Mouse (Mus musculus) cerebellum, adult 2 months (tissue): ENCODE results near the gene Chil1. TPM values are rescaled to one million over a fixed set of nuclear protein-coding genes. Genes with fewer than 3 reads are reported as not detected.
A peak's percentile ranks its signal among the peaks of the same experiment; 100 is the strongest.

Source experiments
- DNase-seq, 2 experiments: peaks; one replicate each; pipeline ENCODE4 v3.0.0; 2021
- H3K27ac ChIP-seq: fragments of 200-500 bp; 2 replicates; pipeline ENCODE4 v1.5.1; 2012; ENCODE audit warnings: low read length, control low read depth, inconsistent platforms; ENCODE audit not compliant: insufficient read depth
- H3K27me3 ChIP-seq: fragments of 200-500 bp; 2 replicates; pipeline ENCODE4 v1.6.1; 2012; ENCODE audit warnings: inconsistent platforms, mild to moderate bottlenecking, low read length, moderate library complexity; ENCODE audit not compliant: control insufficient read depth, insufficient read depth
- H3K4me1 ChIP-seq: fragments of 200-500 bp; 2 replicates; pipeline ENCODE4 v1.6.1; 2011; ENCODE audit warnings: low read length; ENCODE audit not compliant: control insufficient read depth, insufficient read depth
- H3K4me3 ChIP-seq: fragments of 200-500 bp; replicated peaks from 2 replicates; pipeline ENCODE3; 2011; ENCODE audit warnings: mild to moderate bottlenecking, low read depth, low read length, control low read depth; ENCODE audit not compliant: insufficient read depth
- CTCF ChIP-seq: fragments of 200-500 bp; IDR thresholded peaks from 2 replicates; pipeline ENCODE4 v1.5.1; 2011; ENCODE audit warnings: low read depth, mild to moderate bottlenecking, control low read depth, low read length, moderate library complexity, borderline replicate concordance; ENCODE audit not compliant: insufficient read depth
- POLR2A ChIP-seq: fragments of 200-500 bp; IDR thresholded peaks from 2 replicates; pipeline ENCODE4 v1.6.1; 2011; ENCODE audit warnings: low read length, control low read depth, borderline replicate concordance; ENCODE audit not compliant: insufficient read depth
- WGBS: fragments of 180-500 bp; shearing (Covaris S2); methylation state at CpG from one replicate; pipeline ENCODE4 v1.1.7; 2018; 5-methylcytosine and 5-hydroxymethylcytosine counted together
- polyA plus RNA-seq: library from polyadenylated mRNA; depleted of rRNA; stranded (reverse); fragments of >200 nt; gene quantifications from 2 replicates; pipeline ENCODE4 v1.2.3, GENCODE M21; 2012

The Chil1 gene
- polyA plus RNA-seq, 1 experiment, result 24.2 TPM

DNA sequence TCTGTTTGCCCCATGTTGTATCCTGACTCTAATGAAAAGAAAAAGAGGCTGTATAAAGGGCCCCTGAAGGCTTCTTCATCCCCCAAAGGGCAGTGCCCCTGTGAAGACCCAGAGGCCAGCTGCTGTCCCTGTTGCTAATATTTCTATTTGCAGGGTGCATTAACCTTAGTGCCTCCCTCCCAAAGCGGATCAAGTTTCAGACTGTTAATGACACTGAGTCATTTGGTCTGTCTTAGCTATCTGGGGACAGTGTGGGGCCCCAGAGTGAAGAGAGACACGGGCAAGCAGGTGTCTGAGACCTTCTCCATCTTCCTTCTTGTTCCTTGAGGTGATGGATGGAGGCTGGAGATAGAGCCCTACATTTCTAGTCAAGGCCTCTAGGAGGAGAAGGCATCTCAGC is 13.1 kb downstream of the Chil1 start:
- Histone ChIP-seq H3K27me3 (no peaks in the 10 kb centered on the region), H3K4me3 (no peak overlapping the region), H3K4me1 (peaks cover 34% of the 10 kb centered on the region), H3K27ac (no peak overlapping the region; the same call in 1 of the 2 replicates)
- WGBS, result 76% methylated on average over 2 of the region's 2 CpGs
- peak; percentile 17 to 25 for DNase-seq
- TF ChIP-seq POLR2A (no peak), CTCF (no peak)

DNA sequence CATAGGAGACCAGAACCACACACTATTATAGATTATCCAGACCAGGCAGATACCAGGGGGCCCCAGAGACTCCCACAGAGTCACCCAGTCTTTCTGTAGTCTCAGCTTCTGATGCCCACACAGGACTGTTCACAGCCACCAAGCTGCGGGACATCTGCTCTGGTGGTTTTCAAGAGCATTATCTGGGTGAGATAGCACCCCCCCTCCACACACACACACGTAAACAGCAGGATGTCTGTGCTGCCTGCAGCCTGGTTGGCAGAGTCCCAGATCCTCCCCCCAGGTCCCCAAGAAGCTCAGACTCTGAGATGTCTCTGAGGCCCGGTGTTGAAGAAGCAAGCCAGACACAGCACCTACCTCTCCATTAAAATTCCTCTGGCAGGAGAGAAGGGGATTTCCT is 13.6 kb downstream of the Chil1 start:
- DNase-seq, result no peak
- 10% methylated on average over 3 of the region's 3 CpGs for WGBS

DNA sequence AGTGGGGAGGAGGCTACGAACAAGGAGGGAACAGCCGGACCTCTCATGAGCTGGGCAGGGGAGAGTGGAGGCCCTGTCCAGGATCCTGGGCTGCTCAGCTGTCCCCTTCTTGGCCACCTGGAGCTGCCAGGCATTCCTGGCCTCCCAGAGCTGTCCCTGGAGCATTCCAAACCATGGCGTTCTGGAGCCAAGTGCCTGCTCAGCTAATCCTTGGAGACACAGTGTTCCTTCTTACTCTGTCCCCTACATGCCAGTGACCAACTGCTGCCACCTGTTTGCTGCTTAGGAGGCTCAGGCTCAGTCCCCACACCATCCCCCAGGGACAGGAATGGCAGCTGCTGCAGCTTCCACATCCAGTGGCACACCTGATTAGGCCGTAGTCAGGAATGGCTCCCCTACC is 14.0 kb downstream of the Chil1 start:
- DNase-seq, result peak; percentile 74 to 80
- peak overlapping the region; percentile 66 for H3K27ac ChIP-seq
- H3K4me1 ChIP-seq, result peaks cover 34% of the 10 kb centered on the region
- 4% methylated on average over 4 of the region's 4 CpGs for WGBS
- no peak overlapping the region for H3K4me3 ChIP-seq
- H3K27me3 ChIP-seq, result no peaks in the 10 kb centered on the region
- TF ChIP-seq POLR2A, result no peak
- no peak for TF ChIP-seq CTCF

More for the DNA sequence above, 13.6 kb downstream of the Chil1 start:
- peaks cover 34% of the 10 kb centered on the region for H3K4me1 ChIP-seq
- 0 out of 2 replicates have a peak, but pooled peaks have one; percentile 10 for TF ChIP-seq CTCF
- no peak for TF ChIP-seq POLR2A
- H3K27ac ChIP-seq, result peak overlapping the region; percentile 66
- H3K4me3 ChIP-seq, result no peak overlapping the region
- H3K27me3 ChIP-seq, result no peaks in the 10 kb centered on the region

DNA sequence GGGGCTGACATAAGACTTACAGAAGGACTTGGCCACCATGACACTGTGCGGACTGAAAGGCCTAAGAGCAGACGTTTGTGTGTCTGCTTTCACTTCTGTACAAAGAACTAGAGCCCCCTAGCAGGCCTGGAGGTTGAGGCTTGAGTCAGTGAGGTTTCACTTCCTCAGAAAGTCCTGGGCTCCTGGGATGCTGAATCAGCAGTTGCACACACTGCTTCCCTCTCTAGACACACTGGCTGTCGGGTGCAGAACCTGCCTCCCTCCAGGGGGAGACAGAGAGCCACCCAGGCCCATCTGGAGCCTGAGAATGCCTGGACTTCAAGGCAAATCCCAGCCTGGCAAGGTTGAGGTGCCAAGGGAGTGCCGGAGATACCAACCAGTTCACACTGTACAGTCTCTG is 14.4 kb downstream of the Chil1 start:
- Histone ChIP-seq H3K27ac (peak overlapping the region; percentile 66), H3K4me1 (peaks cover 34% of the 10 kb centered on the region), H3K4me3 (no peak overlapping the region), H3K27me3 (no peaks in the 10 kb centered on the region)
- TF ChIP-seq CTCF (peak; percentile 75), POLR2A (no peak; the same call in 1 of the 2 replicates)
- DNase-seq, result peak; percentile 75 to 77
- WGBS, result 25% methylated on average over 4 of the region's 4 CpGs

DNA sequence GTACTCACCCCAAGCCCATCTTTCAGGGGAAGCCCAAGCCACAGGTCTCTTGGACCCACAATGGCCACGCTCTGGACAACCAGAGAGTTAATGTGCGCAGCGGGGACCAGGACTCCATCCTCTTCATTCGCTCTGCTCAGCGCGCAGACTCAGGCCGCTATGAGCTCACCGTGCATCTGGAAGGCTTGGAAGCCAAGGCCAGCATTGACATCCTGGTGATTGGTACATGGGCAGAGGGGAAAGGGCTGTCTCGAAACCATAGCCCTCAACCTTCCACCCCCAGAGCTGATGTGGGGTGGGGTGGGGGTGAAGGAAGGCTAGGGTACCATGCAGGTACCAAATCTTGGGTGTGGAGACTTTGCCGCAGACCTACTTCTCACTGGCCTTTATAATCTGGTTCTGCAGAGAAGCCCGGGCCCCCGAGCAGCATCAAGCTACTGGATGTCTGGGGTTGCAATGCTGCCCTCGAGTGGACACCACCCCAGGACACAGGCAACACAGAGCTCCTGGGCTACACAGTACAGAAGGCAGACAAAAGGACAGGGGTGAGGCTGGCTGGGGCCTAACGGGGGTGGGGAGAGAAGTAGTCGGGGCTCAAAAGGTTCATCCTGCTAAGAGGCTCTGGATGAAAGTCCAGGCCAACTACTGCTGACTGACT is 15.5 kb downstream of the Chil1 start:
- TF ChIP-seq POLR2A, result no peak
- TF ChIP-seq CTCF, result no peak; the same call in 1 of the 2 replicates
- Histone ChIP-seq H3K27me3 (no peaks in the 10 kb centered on the region), H3K4me3 (no peak overlapping the region), H3K4me1 (peaks cover 34% of the 10 kb centered on the region), H3K27ac (no peak overlapping the region)
- peak; percentile 25 to 32 for DNase-seq
- WGBS, result 81% methylated on average over 15 of the region's 15 CpGs

DNA sequence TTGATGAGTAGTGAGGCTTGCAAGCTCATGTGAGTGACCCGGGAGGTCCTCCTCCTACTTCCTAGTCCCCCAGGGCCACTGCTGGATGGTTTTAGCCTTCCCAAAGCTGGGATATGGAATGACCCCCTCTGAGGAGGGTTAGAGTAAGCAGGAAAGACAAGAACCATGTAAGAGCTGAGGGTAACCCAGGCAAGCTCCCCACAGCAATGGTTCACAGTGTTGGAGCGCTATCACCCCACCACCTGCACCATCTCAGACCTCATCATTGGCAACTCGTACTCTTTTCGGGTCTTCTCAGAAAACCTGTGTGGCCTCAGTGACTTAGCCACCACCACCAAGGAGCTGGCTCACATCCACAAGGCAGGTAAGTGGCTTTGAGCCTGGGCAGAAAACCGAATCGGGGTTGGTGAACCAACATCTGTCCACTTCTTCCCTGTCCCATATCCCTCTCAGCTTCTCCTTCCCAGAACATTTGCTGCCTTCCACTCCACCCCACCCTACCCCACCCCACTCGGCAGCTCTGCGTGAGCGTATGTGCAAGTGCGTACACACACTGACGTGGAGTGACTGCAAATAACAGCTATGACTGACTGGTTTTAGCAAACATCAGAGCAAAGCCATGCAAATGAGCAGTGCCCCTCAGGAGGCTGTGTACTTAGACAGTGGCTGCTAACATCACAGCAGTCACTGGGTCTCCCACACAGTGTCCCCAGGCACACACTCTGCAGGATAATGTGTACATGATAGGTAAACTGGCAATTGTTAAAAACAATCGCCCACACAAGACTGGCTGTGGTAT is 16.4 kb downstream of the Chil1 start:
- Histone ChIP-seq H3K4me1 (peaks cover 37% of the 10 kb centered on the region), H3K27ac (no peak overlapping the region), H3K4me3 (no peak overlapping the region), H3K27me3 (no peaks in the 10 kb centered on the region)
- 83% methylated on average over 12 of the region's 12 CpGs for WGBS
- DNase-seq, result no peak
- TF ChIP-seq POLR2A, result no peak
- TF ChIP-seq CTCF, result no peak

DNA sequence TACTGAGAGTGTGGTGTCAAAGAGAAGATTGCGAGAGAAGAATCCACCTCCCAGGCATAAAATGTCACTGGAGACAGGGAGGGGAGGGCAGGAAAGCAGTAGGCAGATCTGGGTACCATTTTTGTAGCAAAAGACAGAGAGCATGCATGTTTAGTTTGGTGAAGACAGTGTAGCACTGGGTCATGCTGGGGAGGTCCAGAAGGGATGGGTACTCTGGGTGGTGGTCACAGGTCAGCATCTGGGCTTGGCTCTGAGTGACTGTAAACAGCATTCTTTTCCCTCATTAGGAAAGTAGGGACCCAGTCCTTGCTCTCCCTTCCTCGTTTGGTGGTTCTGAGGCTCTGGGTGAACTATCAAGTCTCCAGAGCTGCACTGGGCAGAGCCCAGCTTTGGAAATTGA is 18.5 kb downstream of the Chil1 start:
- H3K27me3 ChIP-seq, result no peaks in the 10 kb centered on the region
- H3K27ac ChIP-seq, result no peak overlapping the region
- no peak overlapping the region for H3K4me3 ChIP-seq
- TF ChIP-seq CTCF, result no peak
- TF ChIP-seq POLR2A, result no peak
- no peak for DNase-seq
- peaks cover 27% of the 10 kb centered on the region for H3K4me1 ChIP-seq
- 52% methylated on average over 2 of the region's 2 CpGs for WGBS
